Mouse (Mus musculus): ENCODE measurements around the gene Sox6. TPM values are rescaled to one million over a fixed set of nuclear protein-coding genes. Genes with fewer than 3 reads are reported as not detected.

The Sox6 gene
- total RNA-seq, 2 experiments from 2014 or later = 87.0 to 92.4 TPM

GRCm38 (mm10) chr7:115895831-115896230 is 142.8 kb downstream of the Sox6 start:
- no peak for DNase-seq (ENCODE audit: low spot score in 2 of 2)

DNA sequence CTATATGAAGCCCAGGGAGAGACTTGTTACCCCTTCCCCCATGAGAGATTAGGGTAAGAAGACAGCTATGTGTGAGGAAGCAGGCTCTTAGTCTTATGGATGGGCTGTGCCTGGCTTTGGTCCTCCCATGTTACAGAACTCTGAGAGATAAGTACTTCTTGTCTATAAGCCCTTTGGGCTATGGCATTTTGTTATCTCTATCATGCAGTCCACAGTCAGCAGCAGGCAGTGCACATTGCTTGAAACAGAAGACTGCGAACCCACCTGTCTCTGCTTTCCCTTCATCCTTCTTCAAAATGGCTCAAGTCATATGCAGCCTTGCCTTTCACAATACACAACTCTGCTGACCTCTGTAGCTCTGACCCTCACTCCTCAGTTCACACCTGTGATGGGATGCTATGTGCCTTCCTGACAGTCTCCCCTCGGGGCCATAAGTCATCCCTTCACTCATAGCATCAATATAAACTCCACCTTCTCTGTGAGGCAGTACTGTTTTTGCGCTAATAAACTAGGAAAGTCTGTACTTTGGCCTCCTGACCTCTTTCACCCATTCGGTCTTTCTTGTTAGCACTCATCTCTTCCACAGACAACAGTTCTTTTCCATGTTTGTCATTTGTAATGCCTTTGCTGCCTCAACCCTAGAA is 143.4 kb downstream of the Sox6 start:
- no peak for DNase-seq (ENCODE audit: low spot score in 2 of 2)

- no peak for DNase-seq (ENCODE audit: low spot score in 2 of 2)
Observed at GRCm38 (mm10) chr7:115891482-115891881, 147.1 kb downstream of the Sox6 start.

DNA sequence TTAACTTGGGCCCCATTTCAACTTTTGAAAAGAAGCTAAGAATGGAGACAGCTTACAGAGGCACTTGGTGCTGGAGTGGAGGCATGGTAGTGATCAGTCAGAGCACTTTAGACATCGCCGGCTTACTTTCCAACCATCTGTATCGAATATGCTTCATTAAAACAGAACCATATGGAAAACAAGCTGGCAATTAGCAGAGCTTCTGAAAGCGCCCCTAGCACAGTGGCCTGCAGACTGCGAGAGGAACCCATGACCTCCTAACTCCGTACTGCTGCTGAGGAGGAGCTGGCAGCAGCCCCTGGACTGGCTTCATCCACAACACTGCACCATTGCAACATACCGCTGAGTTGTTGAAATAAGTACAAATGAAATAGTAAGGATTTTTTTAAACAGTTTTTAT is 148.7 kb downstream of the Sox6 start:
- no peak for DNase-seq (ENCODE audit: low spot score in 2 of 2)

GRCm38 (mm10) chr7:115888561-115888960 is 150.0 kb downstream of the Sox6 start:
- no peak for DNase-seq (ENCODE audit: low spot score in 2 of 2)

DNA sequence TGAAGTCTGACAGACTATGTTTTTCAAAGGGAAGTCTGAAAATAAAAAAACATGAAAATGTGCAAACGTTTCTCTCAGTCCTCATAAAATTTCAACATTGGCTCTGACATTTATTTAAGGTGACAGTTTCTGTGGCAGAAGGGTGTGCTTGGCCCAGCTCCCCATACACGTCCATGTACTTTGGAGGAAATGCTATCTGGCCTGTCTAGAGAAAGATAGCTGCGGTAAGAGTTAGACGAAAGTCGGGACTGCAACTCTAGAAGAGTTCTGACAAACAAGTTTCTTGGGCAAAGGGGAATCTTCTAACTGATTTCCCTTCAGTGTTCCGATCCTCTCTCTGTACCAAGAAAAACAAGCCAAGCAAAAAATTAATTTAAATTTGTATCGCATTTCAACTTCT is 150.5 kb downstream of the Sox6 start:
- DNase-seq (ENCODE audit: low spot score in 2 of 2) = no peak

DNA sequence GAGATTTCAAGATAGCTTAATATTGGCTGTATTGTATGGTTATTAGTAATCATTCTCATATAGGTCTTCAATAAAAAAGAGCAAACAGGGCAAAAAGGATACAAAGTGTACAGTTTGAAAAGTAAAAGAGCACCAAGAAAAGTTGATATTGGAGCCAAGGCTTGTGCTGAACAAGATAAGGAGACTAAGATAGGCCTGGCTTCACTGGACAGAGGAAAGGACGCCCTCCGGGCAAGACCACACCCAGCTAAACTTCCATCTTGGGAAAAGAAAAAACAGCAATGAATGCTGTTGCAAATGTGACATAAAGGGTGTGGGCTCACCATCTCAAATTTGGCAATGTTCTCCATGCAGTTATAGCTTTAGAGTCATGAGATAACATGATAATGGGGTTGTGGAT is 165.7 kb downstream of the Sox6 start:
- no peak for DNase-seq (ENCODE audit: low spot score in 2 of 2)

- no peak for DNase-seq (ENCODE audit: low spot score in 2 of 2)
Observed at GRCm38 (mm10) chr7:115868504-115868903, 170.1 kb downstream of the Sox6 start.

DNA sequence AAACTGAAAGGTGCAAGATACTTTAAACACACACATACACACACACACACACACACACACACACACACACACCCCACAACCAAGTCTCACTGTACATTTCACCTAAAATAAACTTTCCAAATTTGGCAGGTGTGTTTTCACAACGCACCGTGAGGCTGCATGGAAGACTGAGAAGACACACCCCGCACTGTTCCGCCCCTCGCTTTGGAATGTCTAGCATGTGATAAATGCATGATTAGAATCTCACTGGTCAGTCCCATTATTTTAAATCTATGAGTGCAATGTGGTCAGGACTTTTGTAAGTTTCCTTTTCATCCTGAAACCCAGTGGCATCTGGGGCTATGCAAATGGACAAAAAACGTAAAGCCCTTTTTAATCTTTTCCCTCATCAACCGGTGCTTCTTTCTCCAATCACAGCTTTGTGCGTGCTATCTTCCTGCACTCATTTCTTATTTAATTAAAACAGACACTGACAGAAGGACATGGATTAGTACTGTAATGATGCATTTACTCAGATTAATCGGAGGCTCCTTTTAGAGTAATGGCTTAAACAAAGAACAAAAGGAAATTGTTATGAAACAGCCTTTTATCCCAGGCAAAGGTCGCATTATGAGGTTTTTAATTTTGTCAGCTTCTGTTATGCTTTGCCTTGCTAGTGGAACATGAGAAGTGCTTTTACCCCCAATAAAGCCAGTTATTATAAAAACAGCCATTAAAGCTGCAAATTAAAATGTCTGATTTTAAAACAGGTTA is 170.9 kb downstream of the Sox6 start:
- no peak for DNase-seq (ENCODE audit: low spot score in 2 of 2)

- no peak for DNase-seq (ENCODE audit: low spot score in 2 of 2)
Observed at GRCm38 (mm10) chr7:115866698-115867500, 171.7 kb downstream of the Sox6 start.

DNA sequence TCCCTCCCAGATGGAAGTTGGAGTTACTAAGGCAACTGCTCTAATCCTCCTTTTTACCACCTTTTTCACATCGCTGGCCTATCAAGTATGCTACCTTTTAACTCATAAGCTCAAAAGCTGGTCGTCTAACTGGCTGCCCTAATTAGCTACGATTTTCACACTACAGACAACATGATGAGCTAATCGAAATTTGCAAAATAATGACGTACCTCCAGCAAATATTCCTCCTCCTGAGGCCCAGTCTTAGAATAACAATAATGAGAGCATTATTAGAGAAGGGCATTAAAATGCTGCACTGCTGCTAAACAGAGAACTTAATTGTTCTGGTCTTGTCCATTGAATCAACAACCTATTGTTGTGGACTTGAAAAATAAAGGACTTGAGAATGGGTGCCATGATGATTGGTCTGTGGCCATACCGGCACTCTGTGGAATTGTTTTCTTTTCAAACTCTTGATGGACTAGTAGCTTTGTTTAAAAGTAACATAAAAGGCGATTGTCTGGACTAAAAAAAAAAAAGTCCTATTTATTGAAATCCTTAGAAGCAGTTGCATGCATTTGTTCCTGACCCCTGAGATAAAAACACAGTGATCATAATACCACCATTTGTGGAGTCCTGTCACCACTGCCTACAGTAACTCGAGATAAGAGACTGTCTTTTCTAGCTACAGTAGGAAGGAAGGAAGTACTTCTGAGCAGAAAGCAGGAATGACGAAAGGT is 172.5 kb downstream of the Sox6 start:
- DNase-seq (ENCODE audit: low spot score in 2 of 2) = no peak

GRCm38 (mm10) chr7:115865231-115865630 is 173.4 kb downstream of the Sox6 start:
- DNase-seq (ENCODE audit: low spot score in 2 of 2) = peak in 1 of 2 experiments; percentile 16

DNA sequence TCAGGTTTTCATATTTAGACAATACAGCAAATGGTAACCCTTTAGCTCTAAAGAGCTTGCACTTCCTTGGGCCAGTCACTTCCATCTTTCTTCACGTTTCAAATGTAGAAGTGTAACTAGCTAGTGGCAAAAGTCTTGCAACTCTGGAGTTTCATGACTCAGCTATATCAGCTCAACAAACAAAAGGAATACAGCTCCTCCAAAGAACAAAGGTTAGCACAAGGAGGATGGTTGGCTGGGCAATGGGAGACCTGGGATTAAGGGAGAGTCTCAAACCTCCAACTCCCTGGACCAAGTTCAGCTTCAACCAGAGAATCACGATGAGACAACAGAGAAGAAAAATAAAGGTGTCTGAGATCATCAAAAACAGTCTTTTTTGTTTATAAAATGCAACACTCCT is 174.2 kb downstream of the Sox6 start:
- no peak for DNase-seq (ENCODE audit: low spot score in 2 of 2)

DNA sequence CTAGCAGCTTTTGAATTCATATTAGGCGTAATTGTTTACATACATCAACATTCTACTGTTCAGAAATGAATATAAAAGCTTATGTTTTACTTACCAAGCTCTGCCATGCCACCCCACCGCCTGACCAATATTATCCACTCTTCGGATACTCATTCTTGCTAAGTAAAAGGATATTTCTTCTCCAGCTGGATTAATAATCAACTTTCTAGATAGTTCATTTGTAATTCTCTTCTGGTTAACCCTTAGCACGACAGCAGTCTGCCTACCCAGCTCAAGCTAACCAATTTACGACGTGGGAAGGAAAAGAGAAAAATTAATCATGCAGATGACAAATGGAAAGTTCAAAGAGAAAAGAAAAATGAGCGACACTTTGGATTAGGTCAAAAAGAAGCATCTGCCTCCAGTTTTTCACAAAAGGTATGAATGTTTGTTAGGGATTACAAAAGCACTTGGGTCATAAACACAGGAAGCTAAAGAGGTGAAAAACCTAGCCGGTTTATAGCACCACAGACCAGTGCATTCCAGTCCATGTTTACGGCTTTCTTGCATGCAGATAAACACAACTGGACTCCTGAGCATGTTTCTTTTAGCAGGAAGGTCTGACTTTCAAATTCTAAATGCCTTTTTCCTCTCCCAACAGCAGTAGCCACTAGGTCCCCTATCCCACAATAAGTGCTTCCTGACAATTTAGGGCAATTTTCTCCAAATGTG is 178.8 kb downstream of the Sox6 start:
- DNase-seq (ENCODE audit: low spot score in 2 of 2) = no peak

DNA sequence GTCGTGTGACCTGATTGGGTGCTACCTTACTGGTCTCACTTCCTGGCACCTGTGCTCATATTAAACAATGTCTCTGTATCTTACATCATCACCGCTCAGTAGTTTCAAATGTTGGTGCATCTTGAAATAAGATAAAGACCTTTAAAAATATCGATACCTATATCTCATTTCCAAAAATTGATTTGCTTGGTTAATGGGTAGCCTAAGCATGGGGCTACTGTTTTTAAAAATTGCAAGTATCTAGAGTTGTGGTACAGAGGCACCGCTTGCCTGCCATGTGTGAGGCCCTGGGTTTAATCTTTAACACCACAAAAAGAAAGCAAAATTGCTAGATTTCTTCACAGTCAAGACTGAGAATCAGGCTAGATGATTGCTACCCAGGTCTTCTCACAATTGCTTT is 187.5 kb downstream of the Sox6 start:
- DNase-seq (ENCODE audit: low spot score in 2 of 2) = no peak

- DNase-seq (ENCODE audit: low spot score in 2 of 2) = no peak
Observed at GRCm38 (mm10) chr7:115845791-115846366, 192.7 kb downstream of the Sox6 start.

GRCm38 (mm10) chr7:115844910-115845309 is 193.7 kb downstream of the Sox6 start:
- no peak for DNase-seq (ENCODE audit: low spot score in 2 of 2)

GRCm38 (mm10) chr7:115844431-115844830 is 194.2 kb downstream of the Sox6 start:
- no peak for DNase-seq (ENCODE audit: low spot score in 2 of 2)

DNA sequence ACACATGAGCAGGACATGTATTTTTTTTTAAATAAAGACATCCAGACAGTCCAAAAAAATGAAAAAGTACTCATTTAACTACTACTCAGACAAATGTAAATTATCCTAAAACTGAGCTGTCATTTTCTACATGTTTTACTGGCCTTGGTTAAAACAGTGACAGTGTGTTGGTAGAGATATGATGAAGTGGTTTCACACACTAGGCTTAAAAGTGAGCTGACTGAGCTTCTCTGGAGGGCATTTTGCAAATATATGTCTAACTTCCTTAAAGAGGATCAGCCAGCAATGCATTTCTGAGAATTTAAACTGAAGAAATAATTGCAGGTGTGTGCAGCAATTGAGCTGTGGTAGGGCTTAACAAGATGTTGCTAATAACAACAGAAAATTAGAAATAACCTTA is 196.3 kb downstream of the Sox6 start:
- no peak for DNase-seq (ENCODE audit: low spot score in 2 of 2)

GRCm38 (mm10) chr7:115840613-115841012 is 198.0 kb downstream of the Sox6 start:
- no peak for DNase-seq (ENCODE audit: low spot score in 2 of 2)
